ENCODE assay signal across 26 mouse cellular contexts in the genomic region with DNA sequence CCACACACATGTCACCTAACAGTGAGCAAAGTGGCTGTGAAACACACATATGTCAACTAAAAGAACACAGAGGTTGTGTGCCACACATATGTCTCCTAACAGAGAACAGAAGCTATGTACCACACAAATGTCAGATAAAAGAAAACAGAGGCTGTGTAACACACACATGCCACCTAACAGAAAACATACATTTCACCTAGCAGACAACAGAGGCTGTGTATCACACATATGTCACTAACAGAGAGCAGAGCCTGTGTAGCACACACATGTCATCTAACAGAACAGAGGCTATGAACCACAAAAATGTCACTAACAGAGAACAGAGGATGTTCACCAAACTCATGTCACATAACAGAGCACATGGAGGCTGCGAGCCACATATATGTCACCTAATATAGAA.
"Had no signal": no experiment of that assay in that cellular context is flagged by ENCODE, and none has a peak within 500 bp of the region (broad histone marks: within the 10 kb centered on the region; RNA-seq: fewer than 3 reads in every experiment).

No protein-coding gene starts in this region.

- DNase-seq: cerebellum, adult 2 months; cerebellum, adult 8-10 months; cerebellum, adult 9-10 months; cerebellum, adult 9-11 months; cerebellum, postnatal 10 days; cerebellum, postnatal 14 days; cerebellum, postnatal 25 days; cerebellum, postnatal 36 days; embryo, embryonic 11 days; gastrocnemius, adult 2 months; gastrocnemius, postnatal 10 days; gastrocnemius, postnatal 14 days; gastrocnemius, postnatal 25 days; gastrocnemius, postnatal 36 days; heart, adult 11 months; heart, adult 18-20 months; heart, adult 2 months had no signal

- H3K36me3 ChIP-seq: embryonic facial prominence, embryonic 10.5 days; embryonic facial prominence, embryonic 12.5 days; embryonic facial prominence, embryonic 13.5 days; embryonic facial prominence, embryonic 15.5 days; forebrain, embryonic 12.5 days; heart, embryonic 10.5 days; heart, embryonic 12.5 days had no signal

- H3K4me1 ChIP-seq: embryonic facial prominence, embryonic 10.5 days; embryonic facial prominence, embryonic 12.5 days; embryonic facial prominence, embryonic 13.5 days; embryonic facial prominence, embryonic 15.5 days; forebrain, embryonic 12.5 days; heart, embryonic 10.5 days; heart, embryonic 12.5 days had no signal

- H3K4me3 ChIP-seq: embryonic facial prominence, embryonic 10.5 days; embryonic facial prominence, embryonic 12.5 days; embryonic facial prominence, embryonic 13.5 days; embryonic facial prominence, embryonic 15.5 days; erythroblast, embryonic 14.5 days; forebrain, embryonic 12.5 days; gastrocnemius, adult 2 months; heart, adult 2 months; heart, embryonic 10.5 days; heart, embryonic 12.5 days had no signal

- H3K4me2 ChIP-seq: embryonic facial prominence, embryonic 12.5 days; embryonic facial prominence, embryonic 13.5 days; embryonic facial prominence, embryonic 15.5 days; forebrain, embryonic 12.5 days; heart, embryonic 11.5 days; heart, embryonic 12.5 days had no signal

- H3K27me3 ChIP-seq: embryonic facial prominence, embryonic 12.5 days; embryonic facial prominence, embryonic 15.5 days; forebrain, embryonic 12.5 days; heart, embryonic 12.5 days had no signal

- H3K9ac ChIP-seq: embryonic facial prominence, embryonic 12.5 days; embryonic facial prominence, embryonic 13.5 days; embryonic facial prominence, embryonic 15.5 days; forebrain, embryonic 12.5 days; heart, embryonic 12.5 days had no signal

- H3K27ac ChIP-seq: embryonic facial prominence, embryonic 10.5 days; embryonic facial prominence, embryonic 12.5 days; embryonic facial prominence, embryonic 13.5 days; embryonic facial prominence, embryonic 15.5 days; forebrain, embryonic 12.5 days; gastrocnemius, adult 2 months; heart, adult 2 months; heart, embryonic 10.5 days had no signal

- H3K9me3 ChIP-seq: embryonic facial prominence, embryonic 10.5 days; embryonic facial prominence, embryonic 12.5 days; embryonic facial prominence, embryonic 13.5 days; embryonic facial prominence, embryonic 15.5 days; forebrain, embryonic 12.5 days; heart, embryonic 10.5 days; heart, embryonic 12.5 days had no signal
